Mouse (Mus musculus) CH12.LX (cell line): Measurements from ENCODE around the gene Fam207a.

Experiments used
- CHD2 ChIP-seq: IDR thresholded peaks from 2 replicates; pipeline ENCODE4 v1.6.1; 2011; ENCODE audit warnings: low read length, improper control_type of control experiment
- CTCF ChIP-seq, 2 experiments: IDR thresholded peaks in 1 of 2; conservative IDR thresholded peaks in 1 of 2; 2 replicates each; pipeline ENCODE4 v1.5.1; 2011 to 2012; ENCODE audit warnings: low read depth in 2 of 2, low read length in 2 of 2, improper control_type of control experiment in 1 of 2, inconsistent platforms in 1 of 2, mild to moderate bottlenecking in 1 of 2, moderate library complexity in 1 of 2
- EP300 ChIP-seq: IDR thresholded peaks from 2 replicates; pipeline ENCODE4 v1.6.1; 2011; ENCODE audit warnings: low read length, improper control_type of control experiment
- GABPA ChIP-seq: IDR thresholded peaks from 2 replicates; pipeline ENCODE4 v1.6.1; 2012; ENCODE audit warnings: low read depth, low read length, improper control_type of control experiment, inconsistent platforms; ENCODE audit not compliant: insufficient replicate concordance
- KAT2A ChIP-seq: IDR thresholded peaks from 2 replicates; pipeline ENCODE4 v1.6.1; 2012; ENCODE audit warnings: low read length, improper control_type of control experiment, inconsistent platforms; ENCODE audit not compliant: insufficient replicate concordance
- NELFE ChIP-seq: IDR thresholded peaks from 2 replicates; pipeline ENCODE4 v1.6.1; 2011; ENCODE audit warnings: low read depth, low read length, improper control_type of control experiment
- NRF1 ChIP-seq: IDR thresholded peaks from 2 replicates; pipeline ENCODE4 v1.6.1; 2014; ENCODE audit warnings: low read depth, mild to moderate bottlenecking, inconsistent platforms, low read length, improper control_type of control experiment, moderate library complexity
- POLR2A ChIP-seq: IDR thresholded peaks from 2 replicates; pipeline ENCODE4 v1.6.1; 2011; ENCODE audit warnings: low read depth, mild to moderate bottlenecking, improper control_type of control experiment, low read length
- POLR2AphosphoS2 ChIP-seq: IDR thresholded peaks from 2 replicates; pipeline ENCODE4 v1.6.1; 2011; ENCODE audit warnings: low read depth, low read length, improper control_type of control experiment
- RCOR1 ChIP-seq: conservative IDR thresholded peaks from 2 replicates; pipeline ENCODE4 v1.6.1; 2012; ENCODE audit warnings: low read depth, mild to moderate bottlenecking, inconsistent platforms, low read length, improper control_type of control experiment
- SMC3 ChIP-seq: IDR thresholded peaks from 2 replicates; pipeline ENCODE4 v1.6.1; 2011; ENCODE audit warnings: low read depth, low read length, improper control_type of control experiment
- USF1 ChIP-seq: IDR thresholded peaks from 2 replicates; pipeline ENCODE4 v1.6.1; 2014; ENCODE audit warnings: low read depth, mild to moderate bottlenecking, inconsistent platforms, low read length, improper control_type of control experiment
- ZMIZ1 ChIP-seq: IDR thresholded peaks from 2 replicates; pipeline ENCODE4 v1.6.1; 2012; ENCODE audit warnings: low read depth, mild to moderate bottlenecking, inconsistent platforms, low read length, improper control_type of control experiment
- ZNF384 ChIP-seq: IDR thresholded peaks from 2 replicates; pipeline ENCODE4 v1.6.1; 2012; ENCODE audit warnings: low read depth, low read length, improper control_type of control experiment, inconsistent platforms

GRCm38 (mm10) chr10:77528634-77529033 is 13.0 kb upstream of the Fam207a start:
- TF ChIP-seq CHD2 (no peak), ZMIZ1 (no peak), NELFE (no peak), GABPA (no peak), ZNF384 (no peak), USF1 (no peak), RCOR1 (no peak), NRF1 (no peak), POLR2A (no peak), EP300 (no peak), KAT2A (no peak), SMC3 (no peak), CTCF (conservative IDR thresholded peaks at IDR 0.05 in 1 of 2, IDR thresholded peaks at IDR 0.05 in 1 of 2; ENCODE audit: low read depth in 2 of 2, low read length in 2 of 2) (no peak), POLR2AphosphoS2 (no peak)
